8 mouse cellular contexts compared by ENCODE assay signal in the genomic region with DNA sequence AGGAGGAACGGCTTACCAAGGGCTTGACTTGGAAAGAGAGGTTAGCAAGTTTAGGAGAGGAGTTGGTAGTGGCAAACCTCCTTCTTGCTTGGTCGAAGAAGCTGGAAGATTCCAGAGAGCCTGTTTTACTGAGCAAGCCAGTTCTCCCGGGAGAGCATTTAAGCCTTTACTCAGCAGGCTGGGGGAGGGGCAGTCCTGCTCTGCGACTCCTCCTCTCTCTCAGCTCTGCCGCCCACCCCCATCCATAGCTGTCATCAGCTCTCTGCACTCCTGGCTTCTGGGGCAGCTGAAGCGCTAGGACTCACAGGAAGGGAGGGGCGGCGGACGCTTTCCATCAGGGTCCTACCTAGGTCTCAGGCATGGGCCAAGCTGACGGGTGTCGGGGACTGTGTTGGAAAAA. TPM values are rescaled to one million over a fixed set of nuclear protein-coding genes. Genes with fewer than 3 reads are reported as not detected.
DNase-seq lines count a peak whose midpoint lies in the region; ATAC-seq and TF ChIP-seq lines count a peak whose summit lies in the region.

No protein-coding gene starts in this region.

- no peaks in the 10 kb centered on the region for H3K9me3 ChIP-seq in intestine, postnatal 0 days (ENCODE audit: control insufficient read depth)

- H3K27ac ChIP-seq in heart, adult 2 months, result no peak overlapping the region
- H3K27ac ChIP-seq in intestine, postnatal 0 days (ENCODE audit: low read depth, low read length), result no peak overlapping the region

- intact Hi-C loops in heart, adult 2 months (cut with DNase I), result no loop called here
- intact Hi-C loops in heart, postnatal 25 days (cut with DNase I), result loop anchor here (10.0 kb wide), 1 partner anchor 209 kb away; no protein-coding TSS in a partner anchor

- TF ChIP-seq EP300 in heart, adult 2 months (IDR thresholded peaks at IDR 0.05; ENCODE audit: insufficient read depth, low read depth, low read length), result no peak

- peak; percentile 36 to 46 for DNase-seq in heart, adult 2 months
- DNase-seq in heart, postnatal 25 days (ENCODE audit: low spot score), result no peak
- peak; percentile 76 for DNase-seq in ZHBTc4 (ENCODE audit: low read depth, low spot score)
- DNase-seq in forelimb bud, embryonic 11.5 days (ENCODE audit: low read depth, low spot score), result peak; percentile 61
- peak; percentile 60 to 72 for DNase-seq in lung, postnatal 4 days
- DNase-seq in right cerebral cortex, postnatal 4 days, result peak; percentile 75
- DNase-seq in c-Kit-positive CD71-positive TER-119-positive erythroid progenitor cells, embryonic 14.5 days (ENCODE audit: low spot score), result no peak

- H3K36me3 ChIP-seq in heart, adult 2 months (ENCODE audit: control insufficient read depth, insufficient read depth, low read length), result no peaks in the 10 kb centered on the region
- no peaks in the 10 kb centered on the region for H3K36me3 ChIP-seq in intestine, postnatal 0 days (ENCODE audit: control insufficient read depth, insufficient read depth)

- H3K4me1 ChIP-seq in heart, adult 2 months (ENCODE audit: control insufficient read depth, insufficient read depth, low read length), result peaks cover 18% of the 10 kb centered on the region
- H3K4me1 ChIP-seq in intestine, postnatal 0 days (replicated peaks; ENCODE audit: control insufficient read depth, insufficient read depth, low read length), result no peaks in the 10 kb centered on the region

- TF ChIP-seq POLR2A in heart, adult 2 months (IDR thresholded peaks at IDR 0.05; ENCODE audit: insufficient read depth, low read depth, low read length), result no peak

- TF ChIP-seq CTCF in heart, adult 2 months (IDR thresholded peaks at IDR 0.05), result no peak
- no peak for TF ChIP-seq CTCF in intestine, postnatal 0 days (IDR thresholded peaks at IDR 0.05; ENCODE audit: low read depth)

- 0 out of 2 replicates have a peak, but pooled peaks have one; percentile 23 for ATAC-seq in intestine, postnatal 0 days

- H3K4me3 ChIP-seq in heart, adult 2 months, result no peak overlapping the region
- no peak overlapping the region for H3K4me3 ChIP-seq in intestine, postnatal 0 days (ENCODE audit: low read depth, low read length)

- H3K4me2 ChIP-seq in intestine, postnatal 0 days (replicated peaks; ENCODE audit: low read depth), result peak overlapping the region; percentile 27; the same call in 1 of the 2 replicates

- no peaks in the 10 kb centered on the region for H3K79me2 ChIP-seq in heart, adult 2 months (replicated peaks; ENCODE audit: control insufficient read depth, insufficient read depth, low read length)

- no peaks in the 10 kb centered on the region for H3K27me3 ChIP-seq in heart, adult 2 months (ENCODE audit: control insufficient read depth, insufficient read depth, low read length)
- no peaks in the 10 kb centered on the region for H3K27me3 ChIP-seq in intestine, postnatal 0 days (replicated peaks; ENCODE audit: control insufficient read depth, insufficient read depth, low read length)

- H3K9ac ChIP-seq in heart, adult 2 months (ENCODE audit: low read depth, low read length), result no peak overlapping the region
- H3K9ac ChIP-seq in intestine, postnatal 0 days (ENCODE audit: low read depth, low read length), result no peak overlapping the region

- 19% methylated on average over 11 of the region's 11 CpGs for WGBS in heart, adult 2 months
- 14% methylated on average over 11 of the region's 11 CpGs for WGBS in intestine, postnatal 0 days

RNA-seq across cellular contexts. Expression of gene Irf2bpl, which starts 28.9 kb away (rescaled TPM):
- 10 to 100 TPM; 32.6 to 36.9 TPM for total RNA-seq in heart, adult 2 months (2021)
- 15.6 and 20.1 TPM in 2 replicates for polyA plus RNA-seq in heart, adult 2 months (2012; rRNA removed)
- 10 to 100 TPM; 33.3 to 36.9 TPM for total RNA-seq in heart, postnatal 25 days (2021)
- 10.0 and 10.7 TPM in 2 replicates for polyA plus RNA-seq in intestine, postnatal 0 days (2015; fragmentation: Nextera tagmentation; extraction: Ambion mirVana)

Comparison
In these comparisons a context has a peak if more than half of its experiments do, and no peak if none do; other contexts are left out.
1. DNase-seq: peak in heart, adult 2 months (2 of 2), ZHBTc4 (single experiment), forelimb bud, embryonic 11.5 days (single experiment), lung, postnatal 4 days (2 of 2) and right cerebral cortex, postnatal 4 days (single experiment); none in heart, postnatal 25 days (single experiment) and c-Kit-positive CD71-positive TER-119-positive erythroid progenitor cells, embryonic 14.5 days (single experiment).